Mouse (Mus musculus) cerebellum, adult 18-20 months (tissue): ENCODE data around the gene Nkpd1.
"Not testable (repeated sequence)": the region's sequence is repeated elsewhere in the genome, so short reads cannot be mapped to it uniquely, and the experiment has no call there.

Experiments
- DNase-seq, 2 experiments: peaks; one replicate each; pipeline ENCODE4 v3.0.0; 2021

Gene Nkpd1

DNA sequence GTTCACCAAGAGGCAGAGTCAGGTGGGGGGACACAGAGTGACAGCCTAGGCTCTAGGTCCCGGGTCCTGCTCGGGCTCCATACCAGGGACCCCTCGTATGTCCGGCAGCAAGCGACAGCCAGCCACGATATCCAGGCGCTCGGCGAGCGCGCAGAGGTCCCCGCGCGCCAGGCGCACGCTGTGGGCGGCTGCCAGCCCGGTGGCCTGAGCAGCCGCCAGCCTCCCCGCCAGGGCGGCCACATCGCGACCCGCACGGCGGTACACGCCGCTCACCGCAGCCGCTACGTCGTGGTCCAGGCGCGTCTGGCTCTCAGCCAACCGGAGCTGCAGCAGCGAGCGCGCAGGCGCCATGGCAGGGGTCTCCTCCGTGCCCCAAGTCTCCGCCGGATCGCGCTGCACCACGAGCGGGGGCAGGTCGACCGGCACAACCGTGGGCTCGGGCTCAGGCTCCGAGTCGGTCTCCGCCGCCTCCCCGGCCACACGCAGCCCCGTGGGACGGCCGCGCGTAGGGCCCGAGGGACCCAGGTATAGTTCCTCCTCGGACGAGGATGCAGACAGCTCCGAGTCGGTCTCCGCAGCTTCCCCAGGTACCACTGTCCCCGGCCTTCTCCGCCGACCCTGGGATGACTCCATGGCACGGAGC lies 10.5 kb upstream of the Nkpd1 start:
- peak; percentile 31 to 55 for DNase-seq

DNA sequence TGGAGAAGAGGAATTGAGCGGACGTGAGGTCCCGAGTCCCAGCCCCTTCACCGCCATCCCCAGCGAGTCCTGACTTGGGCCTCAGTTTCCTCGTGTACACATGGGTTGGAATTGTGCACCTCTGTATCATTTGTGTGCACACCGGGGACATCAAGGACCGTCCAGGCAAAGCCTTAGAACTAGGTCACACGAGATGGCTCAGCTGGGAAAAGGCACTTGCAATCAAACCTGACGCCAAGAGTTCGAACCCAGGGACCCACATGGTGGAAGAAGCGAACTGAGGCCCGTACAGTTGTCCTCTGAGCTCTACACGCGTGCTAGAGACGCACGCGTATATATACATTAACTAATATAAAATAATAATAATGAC lies 10.0 kb upstream of the Nkpd1 start:
- DNase-seq: no peak

DNA sequence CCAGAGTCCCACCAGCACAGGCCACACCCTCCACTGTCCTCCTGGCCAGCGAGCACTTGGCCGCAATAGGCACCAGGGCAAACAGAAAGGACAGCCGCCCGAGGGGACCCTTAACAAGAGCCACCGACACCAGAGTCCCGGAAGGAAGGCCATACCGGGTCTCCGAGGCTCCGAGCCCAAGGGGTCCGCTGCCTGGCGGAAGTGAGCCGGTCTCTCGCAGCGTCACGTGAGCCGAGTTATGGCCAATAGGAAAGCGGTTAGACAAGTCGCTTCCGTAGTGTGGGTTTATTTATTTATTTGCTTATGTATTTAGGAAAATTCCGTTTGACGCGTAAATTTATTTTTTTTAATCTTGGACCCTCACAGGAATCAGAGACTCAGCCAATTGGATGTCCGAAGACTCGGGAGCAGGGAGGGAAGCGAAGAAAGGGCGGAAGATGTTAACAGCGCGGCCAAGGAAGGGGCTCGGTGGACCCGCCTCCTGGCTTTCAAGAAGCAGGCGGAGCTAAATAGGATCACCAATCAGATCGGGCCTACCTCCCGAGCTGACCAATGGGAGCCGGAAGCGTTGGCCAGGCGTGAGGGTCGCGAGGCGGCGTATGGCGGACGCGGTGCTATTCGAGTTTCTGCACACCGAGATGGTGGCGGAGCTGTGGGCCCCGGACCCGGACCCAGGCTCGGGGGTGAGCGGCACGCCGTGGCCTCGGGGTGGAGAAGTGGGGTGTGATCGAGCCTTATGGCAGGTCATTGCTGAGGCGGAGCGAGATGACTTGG lies 9.3 kb upstream of the Nkpd1 start, which contains the start of the genes Bloc1s3 and Trappc6a:
Gene Bloc1s3, minus strand, starts transcription at position 218 of the 774 bp plus-strand sequence.
Gene Trappc6a, plus strand, starts transcription at position 246 of the 774 bp plus-strand sequence.
- DNase-seq: peak; percentile 92 to 93

DNA sequence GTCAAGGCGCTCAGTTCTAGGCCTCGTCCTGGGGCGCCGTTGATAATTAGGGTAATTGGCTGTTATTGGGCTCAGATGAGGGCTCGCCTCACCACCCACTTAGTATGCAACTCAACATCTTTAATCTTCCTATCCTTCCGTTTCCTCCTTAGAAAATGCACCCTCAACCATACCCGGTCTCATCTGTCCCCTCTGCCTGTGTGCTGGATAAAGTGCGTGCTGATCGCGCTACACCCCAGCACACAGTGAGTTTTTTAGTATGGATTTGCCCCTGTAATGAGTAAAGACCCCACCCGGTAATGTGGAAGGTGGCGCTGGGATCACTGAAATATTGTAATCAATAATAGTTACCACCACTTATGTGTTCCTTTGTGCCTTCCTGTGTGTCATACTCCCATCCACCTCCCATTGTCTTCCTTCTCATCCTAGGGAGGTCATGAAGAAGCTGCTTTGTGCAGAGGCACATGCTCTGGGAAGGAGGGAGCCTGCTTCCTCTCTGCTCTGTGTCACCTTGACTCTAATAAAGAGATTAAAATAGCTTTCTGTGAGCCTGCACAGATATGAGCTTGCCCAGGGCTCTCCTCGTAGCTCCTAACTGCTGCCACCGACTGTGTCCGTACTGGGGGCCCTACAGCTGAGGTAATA lies 8.6 kb upstream of the Nkpd1 start:
- no peak for DNase-seq

DNA sequence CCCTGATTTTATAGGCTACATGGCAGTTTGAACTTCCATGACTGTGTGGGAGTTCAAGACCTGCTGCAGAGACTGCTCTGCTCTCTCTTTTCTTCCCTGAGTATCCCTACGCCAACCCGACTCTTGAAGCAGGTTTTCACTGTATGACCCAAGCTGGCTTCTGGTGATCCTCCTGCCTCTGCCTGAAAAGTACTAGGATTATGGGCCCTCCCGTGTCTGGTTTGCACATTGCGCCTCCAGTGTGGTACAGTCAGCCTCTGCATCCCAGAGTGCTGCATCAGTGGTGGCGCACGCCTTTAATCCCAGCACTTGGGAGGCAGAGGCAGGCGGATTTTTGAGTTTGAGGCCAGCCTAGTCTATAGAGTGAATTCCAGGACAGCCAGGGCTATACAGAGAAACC lies 7.9 kb upstream of the Nkpd1 start:
- no peak for DNase-seq

DNA sequence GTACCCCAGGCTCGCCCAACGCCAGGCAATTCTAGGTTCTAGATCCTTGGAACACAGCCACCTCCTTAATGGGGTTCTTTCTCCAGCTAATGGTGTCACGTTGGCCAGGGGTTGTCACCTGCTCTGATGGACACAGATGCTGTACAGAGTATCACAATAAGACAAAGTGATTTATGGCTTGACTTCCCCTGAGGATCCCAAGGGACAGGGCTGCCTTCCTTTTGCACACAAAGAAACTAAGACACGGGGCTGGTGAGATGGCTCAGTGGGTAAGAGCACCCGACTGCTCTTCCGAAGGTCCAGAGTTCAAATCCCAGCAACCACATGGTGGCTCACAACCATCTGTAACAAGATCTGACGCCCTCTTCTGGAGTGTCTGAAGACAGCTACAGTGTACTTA lies 5.7 kb upstream of the Nkpd1 start:
- DNase-seq: not testable (repeated sequence)

DNA sequence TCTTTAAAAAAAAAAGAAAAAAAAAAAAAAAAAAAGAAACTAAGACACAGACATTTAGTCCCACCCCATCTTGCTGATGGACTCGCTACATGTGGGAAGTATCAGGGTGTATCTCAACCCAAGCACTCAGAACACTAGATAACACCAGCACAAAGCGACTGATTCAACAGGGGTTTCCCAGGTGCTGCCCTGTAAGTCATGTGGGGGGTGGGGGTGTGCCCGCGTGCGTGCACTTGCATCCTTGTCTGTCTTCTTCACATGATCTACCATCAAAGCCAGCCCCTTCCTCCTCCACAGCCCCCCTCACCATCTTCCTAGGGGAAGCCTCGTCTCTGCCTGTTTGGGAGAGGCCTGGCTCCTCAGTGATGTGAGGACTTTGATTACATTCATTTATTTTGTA lies 5.3 kb upstream of the Nkpd1 start:
- no peak for DNase-seq

DNA sequence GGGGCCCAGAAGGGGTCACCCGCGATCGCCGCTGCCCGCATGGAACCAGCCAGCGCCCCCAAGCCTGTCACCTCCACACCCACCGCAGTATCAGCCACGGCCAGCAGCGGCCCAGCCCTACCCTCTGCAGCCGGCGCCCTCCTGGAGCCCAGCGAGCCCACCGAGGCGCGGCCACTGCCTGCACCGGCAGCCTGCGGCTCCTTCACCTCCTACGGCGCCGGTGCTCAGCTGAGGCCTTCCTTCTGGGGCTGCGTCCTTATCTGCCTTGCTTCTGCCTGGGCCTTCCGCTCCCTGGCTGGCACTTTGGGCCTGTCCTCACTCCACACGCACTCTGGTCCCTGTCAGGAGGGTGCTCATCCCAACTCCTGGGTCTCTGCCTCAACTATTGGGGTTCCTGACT lies 2.4 kb downstream of the Nkpd1 start:
- peak in 1 of 2 experiments; percentile 3 for DNase-seq

DNA sequence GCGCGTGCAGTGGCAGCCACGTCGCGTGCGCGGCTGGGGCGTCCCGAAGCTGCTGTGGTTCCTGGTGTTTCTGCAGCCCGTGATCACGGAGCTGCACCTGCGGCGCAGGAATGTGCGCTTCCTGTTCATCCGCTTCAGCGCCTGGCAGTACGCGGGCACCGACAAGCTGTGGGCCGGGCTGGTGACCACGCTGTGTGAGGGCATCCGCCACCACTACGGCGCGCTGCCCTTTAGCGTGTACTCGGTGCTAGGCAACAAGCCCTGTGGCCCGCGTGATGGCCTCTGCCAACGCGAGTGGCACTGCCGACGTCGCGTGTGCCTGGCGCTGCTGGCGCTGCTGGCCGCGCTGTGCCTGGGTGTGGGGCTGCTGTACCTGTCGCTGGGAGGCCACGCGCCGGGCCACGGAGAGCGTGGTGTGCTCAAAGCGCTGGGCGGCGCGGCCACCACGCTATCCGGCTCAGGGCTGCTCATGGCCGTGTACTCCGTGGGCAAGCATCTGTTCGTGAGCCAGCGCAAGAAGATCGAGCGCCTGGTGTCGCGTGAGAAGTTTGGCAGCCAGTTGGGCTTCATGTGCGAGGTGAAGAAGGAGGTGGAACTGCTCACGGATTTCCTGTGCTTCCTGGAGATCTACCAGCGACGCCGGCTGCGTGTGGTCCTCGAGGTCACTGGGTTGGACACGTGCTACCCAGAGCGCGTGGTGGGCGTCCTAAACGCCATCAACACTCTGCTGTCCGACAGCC lies 5.5 kb downstream of the Nkpd1 start:
- DNase-seq: no peak

DNA sequence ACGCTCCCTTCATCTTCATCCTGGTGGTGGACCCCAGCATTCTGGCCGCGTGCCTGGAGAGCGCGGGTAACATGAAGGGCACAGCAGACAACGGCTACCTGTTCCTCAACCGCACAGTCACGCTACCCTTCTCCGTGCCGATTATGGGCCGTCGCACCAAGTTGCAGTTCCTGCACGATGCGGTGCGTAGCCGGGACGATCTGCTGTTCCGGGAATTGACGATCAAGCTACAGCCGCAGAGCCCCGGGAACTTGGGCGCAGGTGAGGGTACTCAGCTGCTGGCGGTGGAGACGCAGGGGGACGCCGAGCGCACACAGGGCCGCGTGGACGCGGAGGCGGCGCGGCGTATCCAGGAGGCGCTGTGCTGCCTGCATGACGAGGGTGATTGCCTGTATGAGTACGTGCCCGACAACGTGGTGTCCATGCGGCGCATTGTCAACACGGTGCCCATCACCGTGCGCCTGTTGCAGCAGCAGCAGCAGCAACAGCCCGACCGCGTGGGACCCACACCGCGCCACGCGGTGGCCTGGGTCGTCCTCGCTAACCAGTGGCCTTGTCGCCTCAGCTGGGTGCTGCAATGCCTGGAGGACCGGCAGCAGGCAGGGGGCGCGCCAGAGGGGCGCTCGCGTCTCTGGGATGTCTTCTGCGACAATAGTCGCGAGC lies 6.2 kb downstream of the Nkpd1 start:
- peak; percentile 41 to 42 for DNase-seq

DNA sequence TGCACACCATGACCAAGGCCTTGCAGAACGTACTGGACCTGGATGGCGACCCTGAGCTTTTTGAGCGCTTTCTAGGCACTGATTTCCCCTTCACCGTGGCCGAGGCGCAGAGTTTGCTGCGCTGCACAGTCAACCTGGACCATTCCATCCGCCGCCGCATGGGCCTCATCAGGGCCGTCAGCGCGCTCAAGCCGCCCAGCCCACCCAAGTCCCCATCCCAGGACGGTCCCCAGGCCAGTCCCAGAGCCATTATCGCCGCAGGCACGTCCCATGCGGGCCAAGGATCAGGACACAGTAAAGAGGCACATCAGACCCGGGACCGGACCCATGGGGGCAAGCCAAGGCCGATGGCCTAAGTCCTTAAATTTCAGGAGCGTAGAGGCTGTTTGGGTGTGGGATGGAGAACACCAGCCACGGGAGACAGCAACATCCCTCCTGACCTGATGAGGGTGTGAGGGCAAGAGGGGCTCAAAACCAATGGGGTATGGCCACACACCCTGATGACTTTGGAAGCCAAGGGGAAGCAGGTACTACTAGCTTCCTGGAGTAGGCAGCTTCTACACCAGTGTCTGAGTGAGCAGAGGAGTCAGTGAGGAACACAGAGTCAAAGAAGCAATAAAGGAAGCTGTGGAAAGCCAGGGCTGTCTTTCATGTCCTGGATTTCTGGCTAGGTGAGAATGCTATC lies 6.9 kb downstream of the Nkpd1 start:
- DNase-seq: no peak

DNA sequence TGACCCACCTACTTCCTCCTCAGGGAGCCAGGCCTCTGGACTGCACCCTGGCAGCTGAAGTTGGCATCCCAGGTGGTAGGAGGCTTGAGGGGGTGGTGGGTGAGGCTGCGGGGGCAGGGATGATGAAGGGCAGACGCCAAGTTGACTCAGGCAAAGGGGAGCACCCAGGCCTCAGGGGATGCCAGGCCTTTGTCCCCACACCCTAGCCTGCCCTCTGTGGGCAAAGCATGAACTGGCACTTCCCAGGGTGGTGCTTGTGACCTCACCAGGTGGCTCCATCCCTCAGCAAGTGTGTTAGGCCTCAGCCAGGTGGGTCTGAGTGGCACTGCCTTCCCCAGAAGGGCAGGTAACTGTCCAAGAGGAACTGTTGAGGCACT lies 7.5 kb downstream of the Nkpd1 start:
- no peak for DNase-seq

DNA sequence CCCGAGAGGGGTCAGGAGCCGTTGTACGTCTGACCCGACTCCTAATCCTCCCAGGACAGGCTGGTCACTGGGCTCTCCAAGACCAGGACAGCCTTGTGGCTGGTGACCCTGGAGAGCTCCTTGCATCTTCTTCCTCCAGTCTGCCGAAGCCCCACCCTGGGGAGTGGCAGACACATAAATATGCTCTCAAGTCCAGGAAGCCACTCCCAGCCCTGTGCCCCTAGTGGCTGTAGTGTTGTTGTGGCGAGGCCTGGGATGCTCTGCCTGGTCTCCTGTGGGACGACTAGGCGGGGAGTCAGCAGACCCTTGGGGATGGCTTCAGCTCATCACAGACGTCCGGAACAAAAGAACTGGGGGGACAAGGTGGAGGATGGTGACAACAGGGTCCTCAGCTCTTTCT lies 13.4 kb downstream of the Nkpd1 start:
- no peak for DNase-seq

DNA sequence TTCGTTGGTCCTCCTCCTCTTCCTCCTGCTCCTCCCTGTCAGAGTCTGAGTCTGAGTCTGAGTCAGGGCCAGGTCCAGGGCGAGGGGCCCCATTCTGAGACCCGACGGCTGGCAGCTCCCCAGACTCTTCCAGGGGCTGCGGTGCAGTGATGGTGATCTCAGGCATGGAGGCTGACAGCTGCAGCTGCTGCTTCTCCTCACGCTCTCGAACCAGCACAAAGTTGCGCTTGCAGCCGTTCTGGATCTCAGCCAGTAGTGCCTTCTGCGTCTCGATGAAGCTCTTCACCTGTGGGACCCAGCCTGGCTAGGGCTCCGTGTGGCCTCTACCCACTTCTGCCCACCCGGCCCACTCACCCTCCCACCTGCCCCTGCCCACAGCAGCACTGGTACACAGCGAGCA lies 14.6 kb downstream of the Nkpd1 start:
- no peak for DNase-seq

DNA sequence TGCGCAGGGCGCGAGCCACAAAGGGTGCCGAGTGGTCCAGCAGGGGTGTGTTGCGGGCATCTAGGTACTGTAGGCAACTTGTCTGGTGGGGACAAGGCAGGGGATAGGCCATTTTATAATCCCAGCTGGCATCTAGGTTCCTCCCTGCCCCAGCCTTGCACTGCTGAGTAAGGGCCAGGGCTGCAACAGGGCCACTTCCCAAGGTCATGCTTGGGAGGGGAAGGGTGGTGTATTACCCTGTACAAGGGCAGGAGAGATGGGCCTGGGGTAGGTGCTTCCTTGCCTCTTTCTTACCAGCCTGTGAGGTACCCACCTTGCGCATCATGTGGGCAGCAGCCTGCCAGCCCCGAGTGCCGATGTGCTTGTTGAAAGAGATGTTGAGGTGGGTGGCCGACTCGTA lies 17.0 kb downstream of the Nkpd1 start:
- DNase-seq: no peak

DNA sequence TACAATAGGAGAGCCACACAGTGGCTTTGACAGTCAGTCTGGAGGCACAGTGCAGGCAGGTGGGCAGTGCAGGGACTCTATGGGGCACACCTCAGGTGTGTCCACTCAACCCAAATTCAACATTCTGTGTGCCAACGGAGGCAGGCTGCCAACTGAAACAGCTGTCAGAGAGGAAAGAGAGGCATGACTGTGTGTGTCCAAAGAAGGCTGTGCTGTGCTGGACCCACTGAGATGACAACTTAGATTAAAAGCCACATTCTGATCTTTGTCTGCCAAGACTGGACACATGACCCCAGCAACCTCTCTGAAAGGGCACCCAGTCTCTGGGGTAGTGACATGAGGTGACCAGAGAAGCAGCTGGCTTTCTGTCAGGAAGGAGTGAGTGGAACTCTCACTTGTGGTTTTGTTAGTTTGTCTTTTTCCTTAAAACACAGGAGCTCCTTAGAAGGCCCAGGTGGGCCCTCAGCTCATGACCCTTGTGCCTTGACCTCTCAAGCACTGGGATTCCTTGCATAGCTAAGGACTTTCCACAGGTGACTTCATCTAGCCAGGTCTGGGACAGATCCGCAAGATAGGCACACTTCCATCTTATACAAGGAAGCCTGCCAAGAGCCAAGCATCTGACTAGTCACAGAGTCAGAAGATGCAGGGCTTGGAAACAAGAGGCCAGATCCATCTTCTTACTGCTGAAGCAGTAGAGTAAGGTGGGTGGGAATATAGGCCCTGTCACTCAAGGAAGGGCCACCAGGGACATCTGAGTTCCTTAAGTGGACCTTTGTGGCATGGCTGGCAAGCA lies 23.3 kb downstream of the Nkpd1 start:
- DNase-seq: peak in 1 of 2 experiments; percentile 57

DNA sequence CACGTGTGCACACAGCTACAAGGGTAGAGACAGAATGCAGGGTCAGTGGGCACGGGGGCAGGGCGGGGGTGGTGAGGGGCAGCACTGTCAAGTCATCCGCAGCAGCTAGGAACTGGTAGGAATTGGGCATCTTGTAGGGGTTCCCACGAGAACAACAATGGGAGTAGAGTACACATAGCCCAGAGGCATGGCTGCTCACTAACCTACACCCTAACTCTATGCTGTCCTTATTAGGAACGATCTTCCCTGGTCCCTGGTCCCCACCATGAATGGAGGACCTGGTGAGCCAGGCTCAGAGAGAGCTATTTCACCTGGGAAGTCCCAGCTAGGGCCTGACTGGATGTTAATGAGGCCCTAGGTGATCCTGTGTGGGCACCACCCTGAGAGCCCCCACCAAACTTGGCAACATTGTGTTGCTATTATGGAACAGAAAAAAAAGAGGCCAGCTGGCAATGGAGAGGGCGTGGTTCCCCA lies 24.1 kb downstream of the Nkpd1 start:
- DNase-seq: no peak

DNA sequence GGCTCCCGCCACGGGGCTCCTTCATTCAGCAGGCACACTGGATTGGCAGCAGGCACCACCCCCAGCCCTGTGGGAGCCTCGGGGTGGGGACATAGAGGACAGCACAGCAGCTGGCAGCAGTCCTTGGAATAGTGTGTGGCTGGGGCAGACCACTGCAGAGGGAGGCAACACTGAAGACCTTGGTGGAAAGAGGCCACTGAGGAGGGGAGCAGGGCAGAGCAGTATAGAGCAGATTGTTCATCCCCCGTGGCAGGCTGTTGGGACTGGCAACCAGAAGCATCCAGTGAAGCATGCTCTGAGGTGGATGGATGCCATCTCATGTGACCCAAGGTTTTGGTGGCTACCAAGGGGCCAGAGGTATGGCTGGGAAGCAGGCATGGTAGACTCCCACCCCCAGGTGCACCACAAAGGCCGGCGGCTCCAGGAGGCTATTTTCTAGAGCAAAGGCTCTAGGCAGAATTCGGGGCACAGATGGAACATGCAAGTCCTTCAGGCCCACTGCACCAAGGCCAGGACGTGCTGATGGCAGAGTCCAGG lies 24.6 kb downstream of the Nkpd1 start:
- peak; percentile 64 to 69 for DNase-seq

DNA sequence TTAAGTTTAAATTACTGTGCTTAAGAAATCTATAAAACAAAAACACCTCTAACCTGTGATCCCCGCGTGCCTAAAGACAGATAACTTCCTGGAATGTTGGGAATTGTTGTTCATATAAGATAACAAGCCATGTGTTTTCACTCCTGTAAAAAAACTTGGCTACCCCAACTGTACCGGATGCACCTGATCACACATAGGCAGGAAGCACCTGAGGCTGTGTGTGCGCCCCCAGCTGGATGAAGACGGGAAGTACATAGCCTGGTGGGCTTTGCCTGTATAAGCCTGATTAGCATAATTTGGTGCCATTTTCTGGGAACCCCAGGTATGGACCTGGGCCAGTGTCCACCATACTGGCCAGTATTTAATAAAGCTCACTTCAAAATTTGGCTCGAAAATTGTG lies 25.9 kb downstream of the Nkpd1 start:
- no peak for DNase-seq

DNA sequence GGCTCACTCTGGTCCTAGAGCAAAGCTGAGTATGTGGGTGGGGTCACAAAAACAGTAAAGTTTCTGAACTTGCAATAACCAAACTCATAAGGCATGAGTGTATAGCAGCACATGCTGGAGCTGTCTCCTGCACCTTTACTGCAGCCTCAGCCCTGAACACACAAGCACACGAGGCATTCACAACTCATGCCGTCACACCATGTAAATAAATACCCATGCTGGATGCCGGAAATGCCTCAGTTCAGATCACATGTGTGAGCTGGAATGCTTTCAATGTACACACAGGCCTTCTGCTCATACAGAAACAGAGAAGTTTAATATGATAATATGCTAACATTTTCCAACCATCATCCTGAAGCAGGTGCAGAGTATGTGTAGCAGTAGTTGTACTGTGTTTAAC lies 28.4 kb downstream of the Nkpd1 start:
- no peak for DNase-seq
